Mouse (Mus musculus) embryonic facial prominence, embryonic 13.5 days (tissue): ENCODE measurements around the gene Msrb2. TPM values are rescaled to one million over a fixed set of nuclear protein-coding genes. Genes with fewer than 3 reads are reported as not detected.

ENCODE experiments used
- ATAC-seq: fragments of 200-750 bp; cut with Nextera tagmentation; 2 replicates; pipeline ENCODE4 v1.8.0; 2017; ENCODE audit warnings: low read depth; ENCODE audit not compliant: insufficient number of reproducible peaks, insufficient read depth, low FRiP score, low TSS enrichment
- H3K27ac ChIP-seq: fragments of 300-500 bp; sonication (generic); 2 replicates; pipeline ENCODE4 v1.5.1; 2015; ENCODE audit warnings: moderate library complexity, mild to moderate bottlenecking, inconsistent platforms
- H3K27me3 ChIP-seq: fragments of 300-500 bp; sonication (generic); 2 replicates; pipeline ENCODE4 v1.6.1; 2015; ENCODE audit warnings: mild to moderate bottlenecking, inconsistent platforms
- H3K36me3 ChIP-seq: fragments of 300-500 bp; sonication (generic); 2 replicates; pipeline ENCODE4 v1.6.1; 2015; ENCODE audit warnings: mild to moderate bottlenecking, inconsistent platforms
- H3K4me1 ChIP-seq: fragments of 300-500 bp; sonication (generic); 2 replicates; pipeline ENCODE4 v1.6.1; 2015; ENCODE audit warnings: inconsistent platforms
- H3K4me2 ChIP-seq: fragments of 300-500 bp; sonication (generic); 2 replicates; pipeline ENCODE4 v1.6.1; 2015; ENCODE audit warnings: moderate library complexity, mild to moderate bottlenecking, inconsistent platforms
- H3K4me3 ChIP-seq: fragments of 300-500 bp; sonication (generic); 2 replicates; pipeline ENCODE4 v1.5.1; 2015; ENCODE audit warnings: mild to moderate bottlenecking, inconsistent platforms
- H3K9ac ChIP-seq: fragments of 300-500 bp; sonication (generic); 2 replicates; pipeline ENCODE4 v1.6.1; 2015; ENCODE audit warnings: mild to moderate bottlenecking, inconsistent platforms
- H3K9me3 ChIP-seq: fragments of 300-500 bp; sonication (generic); 2 replicates; pipeline ENCODE4 v1.6.1; 2016; ENCODE audit warnings: inconsistent platforms
- WGBS: fragments of 180-500 bp; shearing (Covaris S2); methylation state at CpG from one replicate; pipeline ENCODE4 v1.1.7; 2015; ENCODE audit warnings: mixed read lengths; 5-methylcytosine and 5-hydroxymethylcytosine counted together
- polyA plus RNA-seq: library from polyadenylated mRNA; unstranded; fragments of >200 nt; fragmentation: Nextera tagmentation; extraction: Ambion mirVana; gene quantifications from 2 replicates; pipeline ENCODE4 v1.2.1, GENCODE M21; 2015

Gene Msrb2
- polyA plus RNA-seq, 1 experiment from 2014 or later, result 29.2 TPM

GRCm38 (mm10) chr2:19353158-19353557 lies 18.1 kb upstream of the Msrb2 start:
- no peak overlapping the region for H3K9ac ChIP-seq
- no peaks in the 10 kb centered on the region for H3K4me1 ChIP-seq
- no peaks in the 10 kb centered on the region for H3K36me3 ChIP-seq
- peaks cover 3% of the 10 kb centered on the region; the same call in 1 of the 2 replicates for H3K27me3 ChIP-seq
- no peak overlapping the region for H3K4me2 ChIP-seq
- WGBS, result 88% methylated on average over 2 of the region's 2 CpGs
- no peak overlapping the region for H3K4me3 ChIP-seq
- H3K27ac ChIP-seq, result no peak overlapping the region
- no peaks in the 10 kb centered on the region for H3K9me3 ChIP-seq
- no peak for ATAC-seq

- H3K4me2 ChIP-seq, result no peak overlapping the region
- no peaks in the 10 kb centered on the region for H3K9me3 ChIP-seq
- H3K4me1 ChIP-seq, result no peaks in the 10 kb centered on the region
- H3K36me3 ChIP-seq, result no peaks in the 10 kb centered on the region
- no peaks in the 10 kb centered on the region for H3K27me3 ChIP-seq
- H3K27ac ChIP-seq, result no peak overlapping the region
- WGBS, result 37% methylated on average over 1 of the region's 1 CpGs
- H3K4me3 ChIP-seq, result no peak overlapping the region
- H3K9ac ChIP-seq, result no peak overlapping the region
- no peak for ATAC-seq
Observed at GRCm38 (mm10) chr2:19362880-19363279, 8.4 kb upstream of the Msrb2 start.

GRCm38 (mm10) chr2:19366426-19366825 lies 4.8 kb upstream of the Msrb2 start:
- ATAC-seq, result no peak
- WGBS, result 21% methylated on average over 3 of the region's 3 CpGs
- Histone ChIP-seq H3K4me3 (no peak overlapping the region), H3K9ac (no peak overlapping the region), H3K4me2 (no peak overlapping the region), H3K27me3 (no peaks in the 10 kb centered on the region), H3K9me3 (no peaks in the 10 kb centered on the region), H3K4me1 (no peaks in the 10 kb centered on the region), H3K27ac (no peak overlapping the region), H3K36me3 (no peaks in the 10 kb centered on the region)

GRCm38 (mm10) chr2:19367114-19367513 lies 4.1 kb upstream of the Msrb2 start:
- no peaks in the 10 kb centered on the region for H3K27me3 ChIP-seq
- no peak for ATAC-seq
- H3K4me3 ChIP-seq, result 0 out of 2 replicates have a peak overlapping the region, but pooled peaks have one; percentile 0
- no peaks in the 10 kb centered on the region for H3K36me3 ChIP-seq
- H3K9ac ChIP-seq, result no peak overlapping the region
- WGBS, result 74% methylated on average over 11 of the region's 11 CpGs
- H3K27ac ChIP-seq, result no peak overlapping the region
- H3K4me1 ChIP-seq, result no peaks in the 10 kb centered on the region
- no peak overlapping the region for H3K4me2 ChIP-seq
- H3K9me3 ChIP-seq, result no peaks in the 10 kb centered on the region

- 89% methylated on average over 7 of the region's 7 CpGs for WGBS
- Histone ChIP-seq H3K4me3 (no peak overlapping the region), H3K36me3 (peaks cover 3% of the 10 kb centered on the region), H3K9me3 (no peaks in the 10 kb centered on the region), H3K27me3 (no peaks in the 10 kb centered on the region), H3K4me1 (no peaks in the 10 kb centered on the region), H3K4me2 (no peak overlapping the region), H3K9ac (no peak overlapping the region), H3K27ac (no peak overlapping the region)
- ATAC-seq, result no peak
Observed at GRCm38 (mm10) chr2:19373695-19374094, 2.5 kb downstream of the Msrb2 start.

GRCm38 (mm10) chr2:19380446-19380950 lies 9.3 kb downstream of the Msrb2 start:
- H3K36me3 ChIP-seq, result peaks cover 3% of the 10 kb centered on the region
- H3K27ac ChIP-seq, result no peak overlapping the region
- no peaks in the 10 kb centered on the region for H3K9me3 ChIP-seq
- H3K9ac ChIP-seq, result no peak overlapping the region
- no peaks in the 10 kb centered on the region for H3K4me1 ChIP-seq
- H3K27me3 ChIP-seq, result no peaks in the 10 kb centered on the region
- no peak overlapping the region for H3K4me3 ChIP-seq
- no peak for ATAC-seq
- WGBS, result 63% methylated on average over 2 of the region's 2 CpGs
- no peak overlapping the region for H3K4me2 ChIP-seq

GRCm38 (mm10) chr2:19380986-19381385 lies 9.7 kb downstream of the Msrb2 start:
- H3K27ac ChIP-seq, result no peak overlapping the region
- no peaks in the 10 kb centered on the region for H3K9me3 ChIP-seq
- no peaks in the 10 kb centered on the region for H3K4me1 ChIP-seq
- H3K4me3 ChIP-seq, result no peak overlapping the region
- H3K9ac ChIP-seq, result no peak overlapping the region
- H3K27me3 ChIP-seq, result no peaks in the 10 kb centered on the region
- WGBS, result 21% methylated on average over 2 of the region's 2 CpGs
- H3K36me3 ChIP-seq, result peaks cover 3% of the 10 kb centered on the region
- no peak for ATAC-seq
- no peak overlapping the region for H3K4me2 ChIP-seq

GRCm38 (mm10) chr2:19382206-19382605 lies 11.0 kb downstream of the Msrb2 start:
- Histone ChIP-seq H3K36me3 (peaks cover 3% of the 10 kb centered on the region), H3K4me1 (no peaks in the 10 kb centered on the region), H3K9ac (no peak overlapping the region), H3K4me2 (no peak overlapping the region), H3K27ac (no peak overlapping the region), H3K27me3 (no peaks in the 10 kb centered on the region), H3K4me3 (no peak overlapping the region), H3K9me3 (no peaks in the 10 kb centered on the region)
- 74% methylated on average over 1 of the region's 1 CpGs for WGBS
- no peak for ATAC-seq

GRCm38 (mm10) chr2:19383006-19383405 lies 11.8 kb downstream of the Msrb2 start:
- Histone ChIP-seq H3K36me3 (peaks cover 3% of the 10 kb centered on the region), H3K9ac (no peak overlapping the region), H3K4me1 (no peaks in the 10 kb centered on the region), H3K4me3 (no peak overlapping the region), H3K9me3 (no peaks in the 10 kb centered on the region), H3K27ac (no peak overlapping the region), H3K27me3 (no peaks in the 10 kb centered on the region), H3K4me2 (no peak overlapping the region)
- WGBS, result 54% methylated on average over 4 of the region's 4 CpGs
- ATAC-seq, result no peak

- Histone ChIP-seq H3K27me3 (no peaks in the 10 kb centered on the region), H3K4me2 (no peak overlapping the region), H3K4me3 (no peak overlapping the region), H3K36me3 (0 out of 2 replicates have a peak, but pooled peaks cover 2% of the 10 kb centered on the region), H3K27ac (no peak overlapping the region), H3K4me1 (no peaks in the 10 kb centered on the region), H3K9me3 (no peaks in the 10 kb centered on the region), H3K9ac (no peak overlapping the region)
- no peak for ATAC-seq
- WGBS, result 87% methylated on average over 5 of the region's 5 CpGs
Observed at GRCm38 (mm10) chr2:19385772-19386171, 14.5 kb downstream of the Msrb2 start.

- Histone ChIP-seq H3K27me3 (no peaks in the 10 kb centered on the region), H3K4me1 (no peaks in the 10 kb centered on the region), H3K36me3 (0 out of 2 replicates have a peak, but pooled peaks cover 2% of the 10 kb centered on the region), H3K4me2 (no peak overlapping the region), H3K9me3 (no peaks in the 10 kb centered on the region), H3K9ac (no peak overlapping the region), H3K27ac (no peak overlapping the region), H3K4me3 (no peak overlapping the region)
- 80% methylated on average over 12 of the region's 12 CpGs for WGBS
- ATAC-seq, result no peak
Observed at GRCm38 (mm10) chr2:19388329-19389103, 17.3 kb downstream of the Msrb2 start.

- Histone ChIP-seq H3K4me3 (no peak overlapping the region), H3K4me2 (no peak overlapping the region), H3K9ac (no peak overlapping the region), H3K9me3 (no peaks in the 10 kb centered on the region), H3K4me1 (no peaks in the 10 kb centered on the region), H3K27me3 (no peaks in the 10 kb centered on the region), H3K36me3 (peaks cover 11% of the 10 kb centered on the region; the same call in 1 of the 2 replicates), H3K27ac (no peak overlapping the region)
- ATAC-seq, result no peak
- WGBS, result 64% methylated on average over 7 of the region's 7 CpGs
Observed at GRCm38 (mm10) chr2:19390411-19391143, 19.3 kb downstream of the Msrb2 start.
